Mouse (Mus musculus): Measurements from ENCODE around the gene Mpp3.

Mpp3 gene

GRCm38 (mm10) chr11:102039487-102040137 is 11.4 kb upstream of the Mpp3 start:
- DNase-seq = no peak

- DNase-seq = peak in 1 of 2 experiments; percentile 47
Observed at GRCm38 (mm10) chr11:102037789-102038188, 9.5 kb upstream of the Mpp3 start.

GRCm38 (mm10) chr11:102036336-102036735 is 8.1 kb upstream of the Mpp3 start:
- no peak for DNase-seq

- DNase-seq = peak in 1 of 2 experiments; percentile 45
Observed at GRCm38 (mm10) chr11:102035456-102035960, 7.2 kb upstream of the Mpp3 start.

GRCm38 (mm10) chr11:102034887-102035286 is 6.6 kb upstream of the Mpp3 start:
- DNase-seq = peak; percentile 90

GRCm38 (mm10) chr11:102033055-102033591 is 4.9 kb upstream of the Mpp3 start:
- DNase-seq = no peak

GRCm38 (mm10) chr11:102031149-102031548 is 2.9 kb upstream of the Mpp3 start:
- DNase-seq = peak; percentile 98 to 99

GRCm38 (mm10) chr11:102029966-102030365 is 1.7 kb upstream of the Mpp3 start:
- DNase-seq = peak; percentile 29 to 50

- peak in 1 of 2 experiments; percentile 32 for DNase-seq
Observed at GRCm38 (mm10) chr11:102029304-102029703, 1.0 kb upstream of the Mpp3 start.

GRCm38 (mm10) chr11:102027361-102028017 is 772 bp downstream of the Mpp3 start:
- DNase-seq = peak; percentile 65 to 66

GRCm38 (mm10) chr11:102026694-102027360 is 1.4 kb downstream of the Mpp3 start:
- DNase-seq = peak; percentile 92 to 95

- DNase-seq = peak; percentile 54 to 70
Observed at GRCm38 (mm10) chr11:102025991-102026660, 2.1 kb downstream of the Mpp3 start.

- DNase-seq = peak; percentile 57 to 65
Observed at GRCm38 (mm10) chr11:102025354-102025753, 2.9 kb downstream of the Mpp3 start.

GRCm38 (mm10) chr11:102024875-102025274 is 3.4 kb downstream of the Mpp3 start:
- DNase-seq = peak in 1 of 2 experiments; percentile 52

- DNase-seq = peak; percentile 83 to 86
Observed at GRCm38 (mm10) chr11:102024084-102024758, 4.0 kb downstream of the Mpp3 start.

GRCm38 (mm10) chr11:102023406-102023805 is 4.9 kb downstream of the Mpp3 start:
- DNase-seq = peak; percentile 50 to 64

- DNase-seq = peak in 1 of 2 experiments; percentile 51
Observed at GRCm38 (mm10) chr11:102021196-102021595, 7.1 kb downstream of the Mpp3 start.

GRCm38 (mm10) chr11:102019736-102020135 is 8.5 kb downstream of the Mpp3 start:
- peak; percentile 31 to 49 for DNase-seq

GRCm38 (mm10) chr11:102016136-102016535 is 12.1 kb downstream of the Mpp3 start:
- peak; percentile 61 to 74 for DNase-seq

- DNase-seq = no peak
Observed at GRCm38 (mm10) chr11:102015472-102015871, 12.8 kb downstream of the Mpp3 start.

- DNase-seq = peak in 1 of 2 experiments; percentile 61
Observed at GRCm38 (mm10) chr11:102013201-102013600, 15.1 kb downstream of the Mpp3 start.

GRCm38 (mm10) chr11:102011510-102011909 is 16.8 kb downstream of the Mpp3 start:
- DNase-seq = peak in 1 of 2 experiments; percentile 52

Measured in cerebellum, postnatal 25 days (tissue).